Mouse (Mus musculus) urinary bladder, postnatal 36 days (tissue): Measurements from ENCODE around the gene Spred1.

Experiments
- DNase-seq, 2 experiments: peaks; one replicate each; pipeline ENCODE4 v3.0.0; 2022; ENCODE audit warnings: low spot score in 2 of 2, mixed read lengths in 1 of 2

Spred1 gene

DNA sequence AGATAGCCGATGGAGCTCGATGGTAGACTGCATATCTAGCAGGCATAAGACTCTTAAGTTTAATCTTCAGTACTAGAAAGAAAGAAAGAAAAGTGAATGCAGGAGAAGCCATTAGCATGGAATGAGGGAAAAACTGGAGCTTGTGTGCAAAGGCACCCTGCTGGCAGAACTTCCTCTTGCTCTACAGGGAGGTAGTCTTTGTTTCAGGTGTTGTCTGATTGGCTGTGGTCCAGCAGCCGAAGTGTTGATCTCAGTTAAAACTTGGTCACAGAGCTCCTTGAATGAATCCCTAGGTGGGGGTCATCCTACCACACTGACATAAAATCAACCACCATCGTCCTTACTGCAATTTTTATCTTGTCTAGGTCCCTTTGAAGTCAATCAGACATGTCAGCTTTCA is 55.8 kb downstream of the Spred1 start:
- DNase-seq, result no peak

DNA sequence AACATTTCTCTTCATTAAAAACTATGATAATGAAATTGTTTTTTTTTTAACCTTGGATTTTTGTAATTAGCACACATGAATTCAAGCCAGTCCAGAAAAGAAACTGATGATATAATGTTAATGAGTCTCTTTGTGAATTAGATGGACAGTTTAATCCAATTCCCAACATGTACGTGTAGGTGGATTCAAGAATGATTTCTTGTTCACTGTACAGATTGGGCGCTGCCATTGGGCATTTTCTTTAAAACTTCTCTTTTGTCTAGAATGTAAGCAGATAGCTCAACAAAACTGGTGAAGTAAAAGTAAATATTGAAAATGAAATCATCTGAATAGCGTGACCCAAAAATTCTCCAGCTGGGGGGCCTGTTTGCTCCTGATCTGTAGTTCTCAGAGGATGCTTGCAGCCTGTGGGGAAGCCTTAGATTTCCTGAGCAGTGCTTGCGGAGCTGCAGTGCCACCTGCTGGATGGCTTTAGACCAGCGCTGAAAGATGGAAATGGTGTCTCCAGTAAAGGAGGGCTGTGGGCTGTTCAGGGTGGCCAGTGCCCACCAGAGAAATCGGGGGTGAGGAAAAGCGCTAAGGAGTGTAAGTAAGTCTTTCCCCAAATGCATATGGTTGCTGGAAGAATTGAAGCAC is 59.2 kb downstream of the Spred1 start:
- DNase-seq, result peak; percentile 71 to 76

DNA sequence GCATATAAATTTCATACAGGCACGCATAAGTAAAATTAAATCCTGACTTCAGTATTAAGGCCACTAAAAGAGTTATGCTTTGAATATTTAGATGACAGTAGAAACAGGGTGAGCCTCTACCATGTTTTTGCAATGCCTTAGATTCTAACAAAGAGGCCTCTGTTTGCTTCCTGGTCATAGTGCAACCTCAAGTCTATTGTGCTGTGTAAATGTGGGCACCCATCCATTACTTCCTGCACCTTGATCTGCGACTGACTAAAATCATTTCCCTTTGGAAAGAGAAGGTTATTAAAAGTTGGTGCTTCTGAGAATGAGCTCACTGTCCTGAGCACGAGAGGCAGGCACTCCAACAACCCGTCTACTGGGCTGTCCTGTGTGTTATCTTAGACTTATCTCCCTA is 64.4 kb downstream of the Spred1 start:
- DNase-seq, result no peak

DNA sequence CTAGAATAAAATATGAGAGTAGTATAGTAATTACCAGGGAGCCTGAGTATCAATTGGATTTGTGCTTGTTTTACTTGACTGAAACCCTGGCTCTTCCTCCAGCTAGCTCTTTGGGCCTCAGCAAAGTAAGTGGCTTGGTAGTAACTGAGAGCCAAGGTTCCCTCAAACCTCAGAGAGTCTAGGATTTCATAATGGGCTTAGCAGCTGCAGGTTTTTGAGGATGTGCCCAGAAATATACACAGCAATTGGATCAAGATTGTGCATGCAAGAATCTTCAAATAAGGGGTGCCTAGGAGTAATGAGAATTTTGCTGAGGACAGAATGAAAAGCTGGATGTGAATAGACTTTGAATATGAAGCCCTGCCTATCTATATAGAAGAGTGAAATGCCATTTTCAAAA is 69.7 kb downstream of the Spred1 start:
- no peak for DNase-seq

DNA sequence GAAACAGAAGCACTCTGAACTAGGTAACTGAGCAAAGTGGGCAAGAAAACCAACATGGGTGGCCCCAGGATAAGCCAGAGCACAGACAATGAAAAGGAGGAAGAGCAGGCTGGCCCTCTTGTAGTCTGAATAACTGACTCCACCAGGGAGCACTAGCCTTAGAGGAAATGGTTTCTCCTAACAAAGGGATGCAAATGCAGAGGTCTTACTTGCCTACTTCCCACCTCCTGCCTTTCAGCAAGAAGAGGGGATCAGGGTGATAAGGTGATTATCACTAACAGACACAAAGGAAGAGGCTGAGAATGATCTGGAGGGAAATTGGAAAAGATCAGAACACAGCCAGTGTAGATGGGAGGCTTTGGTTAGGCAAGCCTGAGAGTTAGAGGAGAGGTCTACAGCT is 73.1 kb downstream of the Spred1 start:
- DNase-seq, result no peak

DNA sequence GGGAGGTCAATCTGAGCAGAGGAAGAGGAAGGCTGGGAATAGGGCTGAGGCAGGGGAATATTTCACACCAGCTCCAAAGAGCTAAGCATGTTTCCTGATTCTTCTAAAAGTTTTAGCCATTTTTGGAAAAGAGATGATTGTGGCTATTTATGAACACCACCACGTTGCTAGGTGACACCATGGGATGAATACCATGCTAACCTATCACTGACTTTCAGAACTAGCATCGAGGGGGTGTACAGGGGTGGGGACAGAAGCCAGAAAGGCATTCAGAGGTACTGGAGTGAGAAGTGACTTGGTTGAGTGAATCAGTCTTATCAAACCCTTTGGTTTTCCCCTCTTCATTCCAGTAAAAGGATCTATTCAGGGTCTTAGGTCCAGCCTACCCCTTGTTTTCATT is 74.0 kb downstream of the Spred1 start:
- no peak for DNase-seq

DNA sequence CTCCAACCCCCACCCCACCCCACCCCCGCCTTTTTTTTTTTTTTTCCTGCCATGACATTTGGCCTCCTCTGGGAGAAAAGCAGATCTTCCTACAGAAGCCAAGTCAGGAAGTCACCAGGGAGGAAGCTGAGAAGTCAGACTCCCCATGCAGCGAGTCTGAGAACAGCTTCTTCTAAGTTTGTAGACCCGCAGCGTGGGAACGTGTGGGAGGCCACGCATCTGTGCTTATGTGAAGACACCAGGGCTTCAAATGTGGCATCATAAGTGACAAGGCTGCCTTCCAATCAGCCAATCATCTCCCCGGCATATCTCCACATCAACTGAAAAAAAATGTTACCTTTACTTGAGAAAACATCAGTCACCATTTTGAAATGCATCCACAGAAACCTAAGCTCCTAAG is 74.4 kb downstream of the Spred1 start:
- DNase-seq, result no peak

DNA sequence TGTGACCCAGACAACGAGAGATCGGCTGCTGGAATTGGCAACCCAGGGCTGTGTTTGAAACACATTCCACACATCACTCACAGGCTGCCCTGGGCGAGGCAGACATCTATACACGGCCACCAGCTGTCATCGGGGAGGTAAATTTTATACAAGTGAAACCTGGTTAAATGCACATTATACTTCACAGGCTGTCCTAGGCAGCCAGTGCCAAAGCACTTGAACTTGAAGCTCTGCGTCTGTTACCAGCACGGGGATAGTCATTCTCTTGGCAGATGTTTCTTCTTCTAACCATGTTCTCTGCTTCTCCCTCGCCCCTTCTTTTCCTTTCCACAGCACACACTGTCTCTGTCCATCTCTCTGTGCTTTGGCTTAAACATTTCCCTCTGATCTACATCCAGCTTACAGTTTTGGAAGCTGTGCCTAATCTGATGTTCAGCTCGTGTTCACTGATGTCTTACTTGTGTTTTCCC is 79.7 kb downstream of the Spred1 start:
- DNase-seq, result no peak

DNA sequence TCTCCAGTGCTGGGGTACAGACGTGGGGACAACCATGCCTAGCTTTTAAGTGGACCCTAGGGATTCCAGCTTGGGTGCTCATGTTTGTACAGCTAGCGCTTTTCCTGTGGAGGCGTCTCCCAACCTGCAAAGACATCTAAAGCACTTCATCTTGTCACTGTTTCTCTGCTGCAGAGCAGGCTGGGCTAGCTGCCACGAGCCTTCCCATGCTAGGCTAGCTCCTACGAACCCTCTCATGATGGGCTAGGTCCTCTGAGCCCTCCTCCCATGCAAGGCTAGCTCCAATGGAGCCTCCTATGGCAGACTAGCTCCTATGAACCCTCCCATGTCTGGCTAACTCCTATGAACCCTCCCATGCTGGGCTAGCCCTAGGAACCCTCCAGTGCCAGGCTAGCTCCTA is 82.2 kb downstream of the Spred1 start:
- DNase-seq, result no peak

DNA sequence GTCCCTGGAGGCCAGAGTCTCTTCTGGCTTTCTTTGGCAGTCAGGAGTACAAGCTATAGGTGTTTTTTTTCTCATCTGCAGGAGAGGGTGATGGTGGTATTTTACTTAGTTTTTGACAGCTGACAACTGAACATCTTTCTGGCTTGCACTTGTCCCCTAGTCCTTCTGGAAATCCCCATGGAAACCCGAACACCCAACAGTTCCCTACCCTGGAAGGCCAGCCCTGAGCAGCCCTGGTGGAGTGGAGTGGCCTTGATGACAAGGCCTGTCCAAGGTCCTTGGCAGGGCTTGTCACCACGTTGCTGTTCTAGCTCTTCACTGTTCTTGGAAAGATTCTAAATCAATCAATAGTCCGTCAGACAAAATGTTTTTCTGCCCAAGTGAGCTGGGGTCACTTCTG is 83.4 kb downstream of the Spred1 start:
- no peak for DNase-seq

DNA sequence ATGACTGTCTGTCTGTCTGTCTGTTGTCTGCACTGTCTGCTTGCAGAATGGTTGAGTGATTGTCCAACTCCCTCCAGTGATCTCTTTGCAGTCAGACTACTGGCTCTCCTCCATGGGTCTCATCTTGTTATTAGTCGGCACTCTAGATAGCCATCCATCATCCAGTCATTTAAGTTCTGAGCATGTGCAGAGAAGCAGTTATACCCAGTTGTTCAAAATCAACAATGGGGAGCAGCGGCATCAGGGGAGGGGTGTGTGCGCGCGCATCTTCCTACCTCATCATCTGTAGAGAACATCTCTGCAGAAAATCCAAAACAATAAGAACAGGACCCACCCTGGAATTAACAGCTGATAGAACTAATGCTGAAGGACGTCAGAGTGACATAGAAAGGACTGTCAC is 83.9 kb downstream of the Spred1 start:
- no peak for DNase-seq

DNA sequence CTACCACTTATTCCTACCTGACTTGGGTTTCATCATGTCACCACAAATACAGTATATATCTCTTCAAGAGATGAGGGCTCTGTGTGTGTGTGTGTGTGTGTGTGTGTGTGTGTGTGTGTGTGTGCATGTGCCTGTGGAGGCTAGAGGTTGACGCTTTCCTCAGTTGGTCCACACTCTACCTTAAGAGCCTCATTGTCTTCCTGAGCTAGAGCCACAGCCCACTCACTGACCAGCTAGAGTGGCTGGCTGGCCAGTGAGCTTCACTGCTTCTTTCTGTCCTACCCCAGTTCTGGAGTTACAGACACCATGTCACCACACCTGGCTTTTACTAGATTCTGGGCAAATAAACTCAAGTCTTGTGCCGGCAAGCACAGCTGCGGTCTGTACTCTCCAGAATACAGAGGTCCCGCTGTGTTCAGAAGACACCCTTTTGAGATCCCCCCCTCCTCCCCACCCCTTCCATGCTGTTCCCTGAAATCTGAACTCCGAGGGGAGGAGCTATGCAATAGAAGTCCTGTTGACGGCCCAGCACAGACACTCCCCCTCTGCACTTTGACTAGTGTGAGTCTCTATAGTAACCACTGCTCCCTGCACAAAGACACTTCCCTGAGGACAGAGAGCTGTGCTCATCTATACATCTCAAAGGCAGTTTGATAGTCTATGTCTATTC is 89.4 kb downstream of the Spred1 start:
- peak in 1 of 2 experiments; percentile 15 for DNase-seq

DNA sequence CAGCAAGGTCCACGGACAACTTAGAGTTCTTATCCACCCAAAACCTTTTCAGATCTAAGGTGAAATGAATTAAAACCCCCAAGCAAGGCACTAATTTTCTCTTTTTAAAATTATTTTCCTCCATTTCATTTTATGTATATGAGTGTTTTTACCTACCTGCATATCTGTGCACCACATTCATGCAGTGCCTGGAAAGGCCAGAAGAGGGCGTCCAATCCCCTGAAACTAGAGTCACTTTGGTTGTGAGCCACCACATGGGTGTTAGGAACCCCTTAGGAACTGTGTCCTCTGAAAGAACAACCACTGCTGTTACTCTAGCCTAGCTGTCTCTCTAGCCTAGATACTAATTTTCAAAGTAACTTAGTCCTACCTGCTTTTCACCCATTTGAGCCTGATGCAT is 95.0 kb downstream of the Spred1 start:
- no peak for DNase-seq

DNA sequence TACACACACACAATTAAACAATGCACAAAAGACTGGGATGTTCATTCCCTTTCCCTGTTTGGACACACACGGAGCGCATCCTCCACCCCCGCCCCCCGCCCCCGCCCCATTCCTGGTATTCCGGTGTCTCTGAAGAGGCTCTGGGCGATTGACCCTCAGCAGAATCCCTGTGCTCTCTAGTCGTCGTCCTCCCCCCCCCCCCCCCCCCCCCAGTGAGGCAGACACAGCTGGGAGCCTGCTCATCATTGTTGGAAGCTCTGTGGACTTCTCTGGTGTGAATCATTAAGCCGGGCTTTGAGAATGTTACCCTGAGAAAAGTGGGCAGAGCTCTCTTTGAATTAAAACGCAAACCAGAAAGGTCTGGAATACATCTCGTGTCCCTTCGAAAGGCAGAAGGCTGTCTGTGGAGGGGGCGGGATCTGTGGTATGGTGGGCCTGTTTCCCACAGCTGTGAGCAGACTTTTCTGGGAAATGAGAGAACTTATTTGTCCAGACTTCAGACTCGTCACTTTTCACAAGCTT is 96.6 kb downstream of the Spred1 start:
- no peak for DNase-seq

DNA sequence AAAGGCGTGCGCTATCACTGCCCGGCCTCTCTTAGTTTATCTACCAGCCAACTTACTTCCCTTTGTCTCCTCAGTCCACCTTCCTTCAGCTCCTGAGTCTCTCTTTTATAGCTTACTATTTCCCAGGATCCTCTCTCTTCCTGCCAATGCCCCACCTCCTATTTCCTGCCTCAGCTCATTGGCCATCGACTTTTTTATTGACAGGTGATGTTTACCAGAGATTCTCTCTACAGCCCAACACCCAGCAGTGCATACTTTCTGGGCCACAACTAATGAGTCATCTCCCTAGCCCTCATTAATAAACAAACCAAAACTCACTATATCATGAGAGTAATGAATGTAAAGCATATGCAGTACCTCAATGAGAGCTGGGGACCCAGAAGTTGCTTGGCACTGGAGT is 98.4 kb downstream of the Spred1 start:
- no peak for DNase-seq

DNA sequence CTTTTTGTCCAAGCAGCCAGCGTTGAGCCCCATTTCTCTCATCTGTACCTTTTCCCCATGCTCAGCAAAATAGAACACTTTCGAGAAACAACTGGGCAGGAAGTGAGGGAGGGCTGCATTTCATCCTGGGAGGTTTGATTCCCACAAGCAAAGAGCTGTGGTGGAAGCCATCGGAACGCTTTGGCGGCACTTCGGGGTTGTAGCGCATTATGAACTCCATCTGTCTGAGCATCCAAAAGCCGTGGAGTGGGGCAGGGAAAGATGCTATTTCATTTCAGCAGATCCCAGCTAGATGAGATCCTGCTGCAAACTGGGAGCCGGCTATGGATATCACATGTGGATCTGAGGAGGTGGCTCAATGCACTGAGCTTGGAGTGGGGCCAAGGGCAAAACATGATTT is 101.5 kb downstream of the Spred1 start:
- DNase-seq, result no peak

DNA sequence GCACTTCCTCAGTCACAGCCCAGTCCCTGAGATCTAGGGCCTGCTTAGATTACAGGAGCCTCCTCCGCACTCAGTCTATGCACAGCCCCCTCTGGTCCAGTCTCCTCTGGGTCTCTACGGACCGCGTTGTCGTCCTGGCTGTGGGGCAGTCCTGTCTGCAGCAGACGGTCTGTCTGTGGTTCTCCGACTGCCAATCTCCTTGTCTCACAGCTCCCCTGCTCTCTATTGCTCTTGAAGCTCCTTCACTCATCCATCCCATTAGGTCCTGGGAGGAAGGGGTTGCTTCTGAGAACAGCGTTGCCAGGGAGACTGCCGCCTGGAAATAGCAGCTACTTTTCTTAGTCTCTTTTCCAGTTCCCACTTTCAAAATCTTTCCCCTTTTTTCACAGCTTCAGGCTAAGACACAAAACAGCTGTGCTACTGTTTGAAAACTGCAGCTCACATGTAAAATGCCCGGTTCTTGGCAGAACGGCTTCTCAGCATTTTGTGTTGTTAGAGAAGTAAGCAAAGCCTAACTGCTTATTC is 107.5 kb downstream of the Spred1 start:
- DNase-seq, result no peak

DNA sequence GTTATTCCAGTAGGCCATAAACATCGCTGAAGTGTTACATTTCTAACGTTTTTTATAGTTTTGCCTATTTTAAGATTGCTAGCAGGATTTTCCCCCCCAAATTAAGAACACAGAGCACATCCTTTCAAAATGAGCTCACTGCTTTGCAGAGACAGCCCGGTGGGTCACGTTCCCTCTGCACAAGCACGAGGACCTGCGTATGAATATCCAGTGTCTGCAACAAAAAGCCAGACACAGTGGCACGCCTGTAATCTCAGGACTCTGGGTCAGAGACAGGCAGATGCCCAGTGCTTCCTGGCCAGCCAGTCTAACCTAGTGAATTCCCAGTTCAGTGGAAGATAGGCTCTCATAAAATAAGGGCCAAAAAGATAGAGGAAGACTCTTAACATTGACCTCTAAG is 109.1 kb downstream of the Spred1 start:
- DNase-seq, result no peak

DNA sequence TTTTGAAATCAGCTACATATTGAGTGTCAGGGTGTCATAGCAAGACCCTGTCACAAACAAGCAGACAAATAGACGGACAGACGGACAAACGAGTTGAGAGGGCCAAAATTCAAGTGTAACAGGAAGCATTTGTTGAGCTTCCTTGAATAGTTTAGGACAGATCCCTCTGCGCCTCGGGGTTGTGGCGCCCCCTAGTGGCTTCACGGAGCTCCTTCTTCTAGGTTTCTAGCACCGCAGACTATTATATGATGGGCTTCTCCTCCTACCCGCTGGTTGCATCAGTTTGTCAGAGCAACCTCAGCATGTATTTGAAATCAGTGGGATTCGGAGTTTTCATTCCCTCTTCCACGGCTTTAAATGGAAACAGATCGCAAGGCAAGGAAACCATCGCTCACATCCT is 110.1 kb downstream of the Spred1 start:
- peak; percentile 57 to 82 for DNase-seq
